Mouse (Mus musculus) urinary bladder, postnatal 36 days (tissue): ENCODE data around the gene Lnx1.

Experiments used
- DNase-seq, 2 experiments: peaks; one replicate each; pipeline ENCODE4 v3.0.0; 2022; ENCODE audit warnings: low spot score in 2 of 2, mixed read lengths in 1 of 2

Lnx1 gene

DNA sequence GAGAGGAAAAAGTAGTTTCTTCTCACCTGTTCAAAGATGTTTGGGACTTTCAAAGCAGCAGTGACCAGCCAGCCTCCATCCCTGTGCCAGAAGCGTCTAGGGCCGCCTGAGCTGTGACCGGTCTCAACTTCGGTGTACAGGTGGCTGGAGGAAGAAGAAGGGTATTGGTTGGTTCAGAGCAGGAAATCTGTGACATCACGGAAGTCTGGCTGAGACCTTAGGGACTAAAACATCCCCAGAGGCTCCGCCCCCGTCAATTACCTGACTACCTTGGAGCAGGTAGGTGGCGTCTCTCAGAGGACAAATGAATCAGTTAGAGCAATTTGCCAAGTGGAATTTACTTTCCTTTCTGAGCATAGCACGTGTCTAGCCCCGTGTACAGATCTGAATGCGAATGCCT is at the start of gene Lnx1:
Gene Lnx1, minus strand, starts transcription at position 147 of the 400 bp plus-strand sequence.
- DNase-seq, result peak; percentile 50 to 60

DNA sequence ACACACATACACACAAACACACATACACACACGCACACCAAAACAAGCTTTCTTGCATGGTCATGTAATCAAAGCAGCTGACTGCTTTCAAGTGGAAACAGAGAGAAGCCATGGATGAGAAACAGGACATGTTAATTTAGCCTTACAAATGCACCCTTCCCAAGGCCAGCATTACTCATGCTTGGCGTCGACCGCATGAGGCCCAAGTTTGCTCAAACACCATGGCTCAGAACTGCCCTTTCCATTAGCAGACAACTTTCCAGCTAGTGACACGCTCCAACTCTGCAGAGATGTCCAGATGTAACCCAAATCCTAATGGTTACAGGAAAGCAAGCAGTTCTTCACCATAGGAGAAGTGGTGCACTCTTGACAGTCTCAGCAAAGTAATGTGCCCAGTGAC is 47.8 kb upstream of the Lnx1 start:
- DNase-seq, result peak in 1 of 2 experiments; percentile 29

DNA sequence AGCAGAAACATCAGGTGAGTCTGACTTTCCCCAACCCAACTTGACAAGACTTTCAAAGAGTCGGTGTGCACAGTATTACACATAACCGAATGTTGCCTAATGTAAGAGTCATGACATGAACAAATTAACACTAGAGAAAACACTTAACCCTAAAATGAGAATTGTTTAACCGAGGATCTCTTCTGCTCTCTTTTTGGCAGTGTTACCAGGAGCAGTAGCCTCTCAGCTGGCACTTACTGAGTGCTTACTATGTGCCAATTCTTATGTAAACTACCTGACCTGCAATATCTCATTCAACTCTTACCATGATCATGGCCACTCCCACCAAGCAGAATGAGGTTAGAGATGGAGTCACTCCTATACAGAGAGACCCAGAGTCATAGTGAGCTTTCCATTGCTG is 44.8 kb upstream of the Lnx1 start:
- no peak for DNase-seq

DNA sequence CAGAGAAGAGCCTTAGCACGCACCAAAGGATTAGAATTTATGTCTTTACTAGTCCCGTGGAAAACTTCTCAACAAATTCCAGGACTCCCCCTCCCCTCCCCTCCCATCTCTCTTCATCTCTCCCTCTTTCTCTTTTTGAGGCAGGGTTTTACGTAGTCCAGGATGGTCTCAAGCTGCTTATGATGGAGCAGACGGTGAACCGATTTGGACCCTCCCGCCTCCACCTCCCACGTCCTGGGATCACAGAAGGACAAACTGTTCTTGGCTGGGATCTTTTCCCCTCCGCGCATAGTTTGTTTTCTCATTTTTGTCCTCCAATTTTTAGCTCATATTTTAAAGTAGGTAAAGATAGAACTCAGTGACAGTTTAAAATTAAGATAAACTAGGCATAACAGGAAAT is 38.2 kb upstream of the Lnx1 start:
- DNase-seq, result no peak

DNA sequence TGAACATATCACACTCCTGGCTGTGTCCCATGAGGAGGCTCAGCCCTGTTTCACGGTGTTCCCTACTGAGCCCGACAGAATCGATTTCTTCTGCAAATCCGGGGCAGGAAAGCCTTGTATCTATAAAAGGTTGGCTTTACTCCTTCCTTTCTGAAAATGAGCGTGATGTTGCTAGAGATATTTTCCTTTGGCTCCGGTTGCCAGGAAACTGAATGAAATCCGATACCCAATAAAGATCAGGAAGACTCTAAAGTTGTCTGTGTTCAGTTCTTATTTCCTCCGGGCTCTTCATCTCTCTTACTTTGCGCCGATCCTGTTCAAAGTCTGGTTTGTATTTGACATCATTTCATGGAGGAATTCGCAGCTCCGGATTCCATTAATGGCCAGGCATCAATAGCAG is 36.7 kb upstream of the Lnx1 start:
- no peak for DNase-seq

DNA sequence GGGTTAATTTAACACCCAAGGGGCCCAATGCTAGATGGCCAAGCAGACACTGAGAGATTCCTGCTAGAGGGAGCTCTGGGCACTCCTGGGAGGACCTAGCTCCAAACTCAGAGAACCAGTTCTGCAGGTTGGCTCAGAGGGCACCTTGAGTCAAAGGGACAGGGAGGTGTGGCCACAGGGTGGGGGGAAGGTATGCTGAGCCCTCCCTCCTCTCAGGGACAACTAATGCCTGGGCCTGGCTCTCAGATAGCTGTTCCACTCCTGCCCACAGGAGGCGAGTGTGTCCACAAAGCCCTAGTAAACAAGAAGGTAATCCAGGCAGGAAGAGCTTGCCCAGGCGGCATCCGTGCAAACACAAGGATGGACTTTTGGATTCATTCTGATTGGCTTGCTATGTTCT is 35.6 kb upstream of the Lnx1 start:
- peak; percentile 71 to 78 for DNase-seq

DNA sequence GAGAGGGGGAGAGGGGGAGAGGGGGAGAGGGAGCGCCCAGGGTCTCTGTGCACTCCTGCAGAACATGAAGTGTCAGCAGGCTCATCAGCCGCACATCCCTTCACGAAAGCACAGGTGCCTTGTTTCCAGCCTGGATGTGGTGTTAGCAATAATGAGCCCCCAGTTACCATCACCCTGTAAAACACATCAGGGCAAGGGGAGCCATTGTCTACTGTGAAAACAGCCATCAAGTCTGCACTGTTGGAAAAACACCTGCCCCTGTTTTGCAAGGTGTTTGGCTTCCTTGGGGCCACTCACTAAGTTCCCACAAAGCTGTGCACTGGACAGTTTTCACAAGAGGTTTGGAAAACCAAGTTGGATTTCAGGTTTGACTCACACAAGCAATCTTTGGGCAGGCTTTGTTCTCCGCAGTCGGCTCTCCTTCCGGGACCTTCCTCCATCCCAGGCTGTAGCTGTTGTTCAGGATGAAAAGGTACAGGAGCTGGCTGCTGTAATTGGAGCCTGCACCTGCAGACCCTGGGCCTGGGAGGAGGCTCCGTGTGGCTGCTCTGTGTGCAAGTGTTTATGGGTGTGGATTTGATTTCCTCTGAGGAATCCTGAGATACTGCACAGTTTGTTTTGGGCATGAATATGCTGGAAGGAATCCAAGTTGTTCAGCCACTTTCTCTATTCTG is 31.3 kb upstream of the Lnx1 start:
- DNase-seq, result no peak

DNA sequence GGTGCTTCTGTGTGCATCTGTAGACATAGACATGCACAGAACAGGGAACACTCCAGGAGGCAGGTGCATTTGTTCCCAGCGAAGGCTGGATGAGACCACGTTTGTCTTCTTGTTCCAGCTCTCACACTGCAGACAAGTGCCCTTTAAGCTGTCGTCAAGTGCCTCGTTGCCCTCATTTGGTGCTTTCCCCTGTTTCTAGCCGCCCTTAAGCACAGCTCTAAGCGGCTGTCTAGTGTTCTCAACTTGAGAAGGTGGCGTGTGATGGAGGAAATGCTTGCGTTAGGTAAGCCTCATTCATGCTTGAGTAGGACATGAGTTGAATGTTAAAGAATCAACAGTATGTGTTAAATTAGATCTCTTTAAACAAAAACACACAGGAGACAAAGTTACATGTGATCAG is 29.9 kb upstream of the Lnx1 start:
- DNase-seq, result no peak

DNA sequence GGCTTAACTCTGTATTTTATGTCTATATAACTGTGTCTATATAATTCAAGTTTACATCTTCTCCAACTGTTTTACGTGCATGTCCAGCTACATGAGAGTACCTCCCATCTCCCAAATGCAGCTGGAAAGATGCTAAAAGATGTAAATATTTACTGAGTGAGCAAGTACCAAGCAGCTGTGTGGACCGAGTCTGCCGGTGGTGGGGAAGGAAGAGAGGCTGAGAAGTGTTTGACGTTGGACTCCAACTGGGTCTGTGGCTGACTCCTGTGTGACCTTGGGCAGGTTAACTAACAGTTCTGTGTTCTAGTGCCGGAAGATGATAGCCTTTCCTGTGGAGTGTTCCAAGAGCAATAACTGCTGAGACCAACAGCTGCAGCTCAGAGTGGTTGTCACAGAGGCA is 27.9 kb upstream of the Lnx1 start:
- no peak for DNase-seq

DNA sequence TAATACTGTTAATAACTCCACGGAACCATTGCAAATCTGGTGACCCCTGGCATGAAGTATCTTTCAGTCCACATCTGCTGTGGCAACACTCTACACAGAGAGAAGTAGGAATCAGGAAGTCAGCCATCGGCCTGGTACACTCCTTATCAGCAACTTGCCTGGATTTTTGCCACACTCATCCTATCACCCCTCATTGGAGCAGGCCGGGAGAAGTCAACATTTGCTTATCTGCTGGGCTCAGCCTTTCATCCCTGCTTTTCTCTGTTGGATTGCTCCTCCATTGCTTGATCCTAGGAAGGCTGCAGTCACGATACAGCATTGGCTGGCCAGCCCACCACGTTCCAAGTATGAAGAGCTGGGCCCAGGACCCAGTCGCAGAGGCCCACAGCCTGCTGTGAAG is 26.9 kb upstream of the Lnx1 start:
- no peak for DNase-seq

DNA sequence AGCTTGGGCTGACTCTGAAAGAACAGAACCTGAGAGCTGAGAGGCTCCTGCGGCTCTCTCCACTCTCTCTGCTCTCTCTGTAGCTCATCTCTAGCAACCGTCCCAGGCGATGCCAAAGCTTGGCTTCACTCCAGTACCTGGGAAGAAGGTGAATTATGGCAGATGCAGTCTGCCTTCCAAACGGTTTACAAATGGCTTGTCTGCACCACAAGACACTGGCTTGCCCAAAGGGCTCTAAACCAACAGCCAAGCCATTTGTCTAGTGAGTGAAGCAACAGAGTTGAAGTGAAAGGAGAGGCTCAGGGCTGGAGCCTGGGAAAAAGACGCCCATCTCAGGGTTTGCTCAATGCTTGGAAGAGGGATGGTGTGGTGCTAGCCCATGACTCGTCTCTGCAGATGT is 25.5 kb upstream of the Lnx1 start:
- no peak for DNase-seq

DNA sequence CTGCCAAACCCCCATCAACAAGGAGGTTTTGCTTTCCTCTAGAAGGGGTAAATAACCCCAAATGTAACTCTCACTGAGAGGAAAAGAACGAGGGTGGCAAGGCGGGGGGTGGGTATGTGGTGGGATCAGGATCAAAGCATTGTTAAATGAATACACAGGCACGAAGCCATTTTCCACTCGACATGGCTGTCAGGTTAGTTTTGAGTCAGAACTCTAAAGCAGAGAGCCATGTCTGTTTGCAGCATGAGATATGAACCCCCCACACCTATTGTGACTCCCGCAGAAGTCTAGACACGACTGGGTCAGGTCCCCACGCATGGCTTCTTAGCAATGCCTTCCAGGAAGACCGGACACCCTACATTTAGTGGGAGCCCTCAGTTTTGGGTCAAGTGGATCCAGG is 24.6 kb upstream of the Lnx1 start:
- no peak for DNase-seq

DNA sequence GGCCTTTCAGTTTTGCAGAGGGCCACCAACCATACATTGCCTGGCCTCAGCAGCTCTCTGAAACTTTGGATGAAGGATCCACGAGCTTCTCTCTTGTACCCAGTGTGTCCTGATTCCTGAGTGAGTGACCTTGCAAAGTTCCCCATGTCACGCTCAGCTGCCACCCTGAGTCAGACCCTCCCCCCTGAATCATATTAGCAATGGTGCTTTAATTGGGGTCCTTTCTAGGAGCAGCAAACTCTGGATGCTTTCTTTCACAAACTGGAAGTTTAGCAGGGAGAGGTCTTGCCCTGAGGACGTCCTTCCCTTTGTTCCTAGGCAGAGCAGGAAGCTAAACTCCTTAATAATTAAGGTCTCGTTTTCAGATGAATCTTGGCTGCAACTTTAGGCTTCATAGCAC is 22.8 kb upstream of the Lnx1 start:
- no peak for DNase-seq

DNA sequence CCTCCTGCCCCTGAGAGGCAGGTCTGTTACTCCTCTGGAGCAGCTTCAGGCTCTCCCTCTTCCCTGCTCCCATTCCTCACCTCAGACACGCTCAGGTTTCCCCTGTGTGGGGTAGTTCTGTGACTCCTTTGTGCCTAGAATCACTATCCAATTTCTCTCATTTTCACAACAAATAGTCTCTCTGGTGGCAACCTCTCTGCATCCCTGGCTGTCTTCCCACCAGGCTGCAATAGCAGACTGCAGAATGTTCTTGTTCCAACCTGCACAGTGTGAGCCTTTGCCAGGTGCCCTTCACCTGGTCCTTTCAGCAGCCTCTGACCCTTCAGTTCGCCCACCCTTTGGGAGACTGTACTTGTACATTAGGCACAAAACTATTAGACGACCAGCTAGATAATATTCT is 19.1 kb upstream of the Lnx1 start:
- no peak for DNase-seq

DNA sequence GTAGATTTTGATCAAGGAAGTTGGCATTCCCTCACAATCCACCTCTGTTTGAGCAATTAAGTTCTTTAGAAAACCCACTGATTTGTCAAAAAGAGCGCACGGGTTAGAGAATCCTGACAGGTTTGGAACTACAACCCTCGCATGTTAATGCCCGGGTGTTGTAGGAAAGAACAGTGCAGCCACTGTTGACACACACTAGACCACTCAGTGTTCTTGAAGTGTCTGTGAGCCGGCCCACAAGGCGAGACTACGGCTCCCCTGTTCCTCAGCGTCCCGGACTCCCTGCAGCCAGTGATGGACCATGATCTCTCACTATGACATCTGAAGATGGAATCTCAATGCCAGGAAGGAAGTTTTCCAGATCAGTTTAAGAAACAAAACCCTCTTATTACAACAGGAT is 17.9 kb upstream of the Lnx1 start:
- DNase-seq, result no peak

DNA sequence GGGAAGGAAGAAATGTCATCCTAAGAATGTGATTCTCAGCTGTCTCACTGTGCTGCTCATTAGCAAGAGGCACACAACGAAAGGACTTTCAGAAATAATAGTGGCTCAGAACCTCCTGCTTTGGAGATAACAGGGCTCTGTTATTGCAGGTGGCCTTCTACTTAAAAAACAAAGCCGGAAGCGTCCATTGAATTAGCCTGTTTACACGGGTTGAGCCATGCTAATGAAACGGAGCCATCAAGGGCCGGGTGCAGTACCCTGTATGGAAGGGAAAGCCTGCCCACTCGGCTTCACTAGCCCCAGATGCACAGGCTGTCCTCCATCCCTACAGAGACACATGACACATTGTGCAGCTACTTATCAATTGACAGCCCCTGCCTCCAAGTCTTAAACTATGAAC is 13.5 kb upstream of the Lnx1 start:
- no peak for DNase-seq

DNA sequence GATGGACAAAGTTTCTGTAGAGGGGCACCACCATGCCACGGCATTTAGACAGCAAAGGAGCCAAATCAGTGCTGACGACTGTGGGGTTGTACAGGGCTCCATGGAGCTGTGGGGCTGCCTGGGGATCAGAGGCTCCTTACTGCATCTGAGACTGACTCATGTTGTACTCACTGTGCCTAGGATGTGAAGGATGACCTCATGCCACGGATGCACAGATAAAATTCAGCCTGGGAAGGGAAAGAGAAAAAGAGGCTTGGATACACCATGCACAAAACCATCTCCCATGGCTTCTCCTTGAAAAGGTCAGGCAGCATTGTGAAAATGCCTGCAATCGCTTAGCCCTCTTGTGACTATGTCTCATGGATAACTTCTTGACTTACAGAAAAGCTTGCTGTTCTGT is 10.1 kb upstream of the Lnx1 start:
- DNase-seq, result no peak

DNA sequence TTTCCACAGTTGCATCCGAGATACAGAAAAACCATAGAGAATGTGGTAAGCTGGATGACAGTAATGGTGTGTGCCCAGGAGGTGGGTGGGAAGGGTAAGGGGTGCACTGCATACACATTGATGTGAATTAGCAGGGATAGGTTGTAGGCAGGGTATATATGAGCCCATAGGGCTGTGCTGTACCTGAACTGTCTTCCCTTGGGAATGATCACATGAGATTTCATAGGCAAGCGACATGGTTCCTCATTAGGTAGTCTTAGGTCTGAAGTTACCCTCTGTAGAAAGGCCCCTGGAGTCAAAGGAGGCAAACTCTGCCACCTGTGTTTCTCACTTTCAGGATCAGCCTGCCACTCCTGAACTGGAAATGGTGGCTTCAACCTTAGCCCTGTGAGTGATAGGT is 9.3 kb upstream of the Lnx1 start:
- DNase-seq, result no peak

DNA sequence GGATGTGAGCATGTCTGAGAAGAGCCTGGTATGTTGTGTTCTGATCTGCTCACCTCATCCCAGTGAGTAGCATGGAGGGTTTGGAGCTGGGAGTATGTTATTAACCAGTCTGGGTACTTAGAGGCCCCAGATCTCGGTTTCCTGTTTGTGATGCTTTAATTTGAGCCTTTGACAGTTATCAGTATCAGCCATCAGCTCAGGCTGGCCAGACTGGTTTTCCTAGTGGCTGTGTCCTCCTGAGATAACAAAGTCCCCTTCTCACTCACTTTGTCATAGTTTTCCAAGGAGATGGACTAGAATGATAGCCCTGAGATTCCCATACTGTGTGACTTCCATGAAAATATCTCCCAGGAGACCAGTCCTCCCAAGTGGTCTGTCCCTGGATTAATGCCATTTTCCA is 8.3 kb upstream of the Lnx1 start:
- peak; percentile 53 to 57 for DNase-seq

DNA sequence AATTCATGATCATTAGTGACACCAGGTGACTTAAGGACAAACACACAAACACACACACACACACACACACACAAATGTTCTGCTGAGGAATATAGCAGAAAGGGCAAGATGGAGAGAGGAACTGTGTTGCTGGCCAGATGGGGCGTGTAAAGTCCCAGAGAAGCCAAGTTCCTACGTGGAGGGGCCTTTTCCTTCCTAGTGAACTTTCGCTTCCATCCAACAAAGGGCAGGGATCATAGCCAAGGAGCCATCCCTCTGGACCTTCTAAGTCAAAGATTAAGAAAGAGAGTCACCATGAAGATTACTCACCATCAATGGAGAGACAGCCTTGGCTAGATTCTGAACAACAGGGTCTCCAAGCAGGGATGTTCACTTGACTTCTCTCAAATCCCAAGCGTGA is 7.5 kb upstream of the Lnx1 start:
- DNase-seq, result peak in 1 of 2 experiments; percentile 37

DNA sequence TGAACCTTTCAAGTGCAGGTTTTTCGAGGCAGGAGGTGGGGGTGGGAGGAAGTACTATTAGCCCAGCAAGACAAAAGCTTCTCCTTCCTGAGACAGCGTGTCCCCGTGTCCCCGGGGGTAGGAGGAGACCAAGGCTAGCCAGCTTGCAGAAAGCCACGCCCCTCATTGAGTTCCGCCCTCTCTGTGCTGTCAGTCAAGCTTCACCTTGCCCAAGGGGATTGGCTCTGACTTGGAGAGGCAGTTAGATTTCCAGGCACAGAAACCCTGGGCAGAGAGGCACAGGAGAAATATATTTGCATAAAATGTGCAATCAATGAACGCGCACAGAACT is 1.7 kb upstream of the Lnx1 start:
- DNase-seq, result peak; percentile 68 to 85

DNA sequence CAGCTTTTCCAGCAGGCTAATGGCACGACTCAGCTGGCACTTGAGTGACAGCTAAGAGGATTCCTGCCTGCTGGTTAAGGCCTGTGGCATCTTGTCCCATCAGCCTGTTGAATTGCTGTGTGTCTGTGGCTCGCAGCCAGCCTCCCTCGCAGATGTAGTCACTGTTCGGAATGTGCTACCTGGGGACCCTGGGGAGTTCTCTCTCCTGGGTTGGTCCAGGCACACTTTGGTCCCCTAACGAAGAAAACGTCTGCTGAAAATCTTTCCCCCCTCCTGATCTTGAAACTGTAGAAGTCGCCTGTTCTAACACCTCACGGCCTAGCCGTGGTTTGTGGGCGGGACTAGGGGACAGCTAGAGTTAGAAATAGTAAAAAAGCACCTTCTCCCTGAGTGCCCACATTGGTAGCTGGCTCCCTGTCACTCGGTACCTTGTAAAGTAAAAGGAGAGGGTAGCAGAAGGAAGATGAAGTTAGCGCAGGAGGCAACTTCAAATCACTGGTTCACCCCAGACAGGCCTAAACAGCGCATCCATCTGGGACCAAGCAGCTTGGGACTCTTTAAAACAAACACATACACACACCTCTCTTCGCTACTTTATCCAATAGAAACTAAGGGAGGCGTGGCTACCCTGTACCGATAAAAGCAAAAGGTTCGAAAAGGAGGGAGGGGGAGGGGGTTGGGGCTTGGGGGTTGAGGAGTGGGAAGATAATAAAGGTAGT is 1.2 kb upstream of the Lnx1 start:
- DNase-seq, result peak in 1 of 2 experiments; percentile 21

DNA sequence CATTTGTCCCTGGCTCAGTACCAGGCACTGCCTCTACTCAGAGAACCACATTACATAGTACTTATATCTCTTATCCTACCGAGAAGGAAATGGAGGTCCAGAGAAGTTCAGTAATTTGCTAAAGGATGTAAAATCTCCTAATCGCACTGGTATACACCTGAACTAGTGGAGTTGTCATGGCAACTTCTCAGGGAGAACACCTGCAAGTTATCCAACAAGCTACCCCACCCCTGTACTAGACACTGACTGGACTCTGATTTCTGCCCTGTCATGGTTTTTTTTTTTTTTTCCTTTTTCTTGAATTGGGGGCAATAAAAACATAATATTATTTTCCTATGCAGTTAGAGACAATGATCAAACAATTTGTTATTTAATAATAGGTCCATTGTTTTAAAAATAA is 1.8 kb downstream of the Lnx1 start:
- DNase-seq, result no peak

DNA sequence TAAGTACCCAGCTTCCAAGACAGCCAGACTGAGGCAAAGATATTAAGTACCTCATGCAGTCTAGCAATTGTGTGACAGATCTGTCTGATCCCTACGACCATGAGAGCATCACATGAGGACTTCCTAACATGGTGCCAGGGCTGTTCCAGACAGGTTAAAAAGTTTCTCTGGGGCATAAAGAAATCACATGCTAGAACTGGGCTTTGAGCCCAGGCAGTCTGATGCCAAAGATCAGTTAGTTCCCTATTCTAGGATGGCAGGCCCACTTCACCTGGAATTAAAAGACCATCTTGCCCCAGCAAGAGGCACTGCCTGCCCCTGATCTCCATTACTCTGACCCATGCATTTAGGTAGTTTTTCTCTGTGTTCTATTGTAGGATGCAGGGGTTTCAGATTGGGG is 3.0 kb downstream of the Lnx1 start:
- DNase-seq, result no peak
